In the genomic region with DNA sequence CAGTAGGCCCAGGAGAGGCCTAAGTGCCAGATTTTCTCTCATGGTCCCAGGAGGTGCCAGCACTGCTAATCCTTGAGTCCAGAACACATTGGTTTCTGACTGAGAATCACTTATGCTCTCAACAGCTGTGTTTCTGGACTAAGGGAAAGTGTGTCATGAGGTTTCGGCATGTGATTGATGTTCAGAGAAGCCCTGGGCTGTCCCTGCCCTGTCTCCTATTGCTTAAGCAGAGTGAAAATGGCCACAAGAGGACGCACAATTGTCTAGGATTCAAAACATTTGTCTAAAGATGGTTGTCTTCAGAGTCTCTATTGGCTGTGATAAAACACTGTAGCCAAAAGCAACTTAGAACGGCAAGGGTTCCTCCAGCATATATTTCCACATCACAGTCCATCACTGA, we compare ENCODE assay signal across 19 mouse cellular contexts.
A peak's percentile ranks its signal among the peaks of the same experiment; 100 is the strongest.
DNase-seq lines count a peak whose midpoint lies in the region; ATAC-seq and TF ChIP-seq lines count a peak whose summit lies in the region.
"Had no signal": no experiment of that assay in that cellular context is flagged by ENCODE, and none has a peak within 500 bp of the region (broad histone marks: within the 10 kb centered on the region; RNA-seq: fewer than 3 reads in every experiment).

No protein-coding gene starts in this region.

- no peaks in the 10 kb centered on the region for H3K4me1 ChIP-seq in lung, postnatal 0 days (ENCODE audit: insufficient read depth, low read depth, low read length)
- H3K4me1 ChIP-seq: embryonic facial prominence, embryonic 13.5 days; hindbrain, embryonic 10.5 days had no signal

- no peak overlapping the region; the same call in 1 of the 2 replicates for H3K27ac ChIP-seq in gastrocnemius, adult 2 months
- H3K27ac ChIP-seq in lung, postnatal 0 days (ENCODE audit: low read length) = no peak overlapping the region
- H3K27ac ChIP-seq: embryonic facial prominence, embryonic 13.5 days; forebrain, embryonic 12.5 days; heart, embryonic 13.5 days; hindbrain, embryonic 10.5 days; hindbrain, embryonic 15.5 days had no signal

- WGBS in lung, postnatal 0 days = 82% methylated on average over 3 of the region's 3 CpGs

- H3K4me3 ChIP-seq in gastrocnemius, adult 2 months = no peak overlapping the region
- H3K4me3 ChIP-seq in lung, postnatal 0 days (ENCODE audit: low read depth, low read length) = no peak overlapping the region
- H3K4me3 ChIP-seq: embryonic facial prominence, embryonic 13.5 days; forebrain, embryonic 12.5 days; heart, embryonic 13.5 days; hindbrain, embryonic 10.5 days; hindbrain, embryonic 15.5 days had no signal

- no peak overlapping the region for H3K4me2 ChIP-seq in lung, postnatal 0 days (replicated peaks; ENCODE audit: low read depth, low read length)
- H3K4me2 ChIP-seq: embryonic facial prominence, embryonic 13.5 days; forebrain, embryonic 12.5 days; heart, embryonic 13.5 days; hindbrain, embryonic 15.5 days had no signal

- H3K36me3 ChIP-seq in lung, postnatal 0 days (ENCODE audit: insufficient read depth, low read length) = no peaks in the 10 kb centered on the region
- H3K36me3 ChIP-seq: embryonic facial prominence, embryonic 13.5 days; forebrain, embryonic 12.5 days; G1E; heart, embryonic 13.5 days; hindbrain, embryonic 10.5 days; hindbrain, embryonic 15.5 days had no signal

- H3K9me3 ChIP-seq in lung, postnatal 0 days (ENCODE audit: low read length) = no peaks in the 10 kb centered on the region
- H3K9me3 ChIP-seq: embryonic facial prominence, embryonic 13.5 days; forebrain, embryonic 12.5 days; G1E; heart, embryonic 13.5 days; hindbrain, embryonic 10.5 days; hindbrain, embryonic 15.5 days had no signal

- no peak for TF ChIP-seq EP300 in lung, postnatal 0 days (IDR thresholded peaks at IDR 0.05)

- H3K27me3 ChIP-seq in lung, postnatal 0 days (replicated peaks; ENCODE audit: insufficient read depth, low read length) = no peaks in the 10 kb centered on the region
- H3K27me3 ChIP-seq: embryonic facial prominence, embryonic 13.5 days; forebrain, embryonic 12.5 days; heart, embryonic 13.5 days; hindbrain, embryonic 15.5 days had no signal

- no peak overlapping the region for H3K9ac ChIP-seq in lung, postnatal 0 days (replicated peaks; ENCODE audit: low read depth)
- H3K9ac ChIP-seq: embryonic facial prominence, embryonic 13.5 days; forebrain, embryonic 12.5 days; heart, embryonic 13.5 days; hindbrain, embryonic 15.5 days had no signal

- intact Hi-C loops in gastrocnemius, adult 2 months (cut with DNase I) = no loop called here
- intact Hi-C loops in left cerebral cortex, postnatal 14 days (cut with DNase I) = no loop called here

- no peak for ATAC-seq in lung, postnatal 0 days
- ATAC-seq: forebrain, embryonic 16.5 days; intestine, embryonic 16.5 days had no signal

- DNase-seq in gastrocnemius, adult 2 months = no peak
- no peak for DNase-seq in gastrocnemius, postnatal 4 days (ENCODE audit: low spot score in 2 of 2)
- no peak for DNase-seq in lung, postnatal 0 days (ENCODE audit: low spot score)
- no peak for DNase-seq in lung, postnatal 10 days
- DNase-seq in skeletal muscle tissue, adult 2 months (ENCODE audit: low read depth, low spot score) = peak; percentile 45
- no peak for DNase-seq in left cerebral cortex, postnatal 14 days (ENCODE audit: low spot score in 2 of 2)
- DNase-seq: cerebellum, adult 11-12 months; cerebellum, adult 9-10 months; cerebellum, postnatal 25 days; gastrocnemius, postnatal 36 days; kidney, adult 2 months had no signal

- peak; percentile 28; the same call in 1 of the 2 replicates for TF ChIP-seq CTCF in gastrocnemius, adult 2 months (IDR thresholded peaks at IDR 0.05)
- peak; percentile 22; the same call in 1 of the 2 replicates for TF ChIP-seq CTCF in lung, postnatal 0 days (IDR thresholded peaks at IDR 0.05)
